Mouse (Mus musculus): ENCODE data around the gene Man2a2.

- TF ChIP-seq CTCF (IDR thresholded peaks at IDR 0.05; ENCODE audit: extremely low read depth, insufficient read depth, low read length) (no peak), POLR2A (IDR thresholded peaks at IDR 0.05; ENCODE audit: extremely low read depth, insufficient read depth, low read length) (no peak)
Observed at GRCm38 (mm10) chr7:80410380-80410779, 39.2 kb upstream of the Man2a2 start.

Measured in cortical plate, adult 2 months (tissue).